In genomic region chr13:16020659-16021058, GRCm38 (mm10) we compare ENCODE assay signal across 8 mouse cellular contexts. TPM values are rescaled to one million over a fixed set of nuclear protein-coding genes. Genes with fewer than 3 reads are reported as not detected.
DNase-seq lines count a peak whose midpoint lies in the region; ATAC-seq lines count a peak whose summit lies in the region.

No protein-coding gene starts in this region.

- ATAC-seq in embryonic facial prominence, embryonic 11.5 days (replicated peaks; ENCODE audit: insufficient number of reproducible peaks, low FRiP score, low TSS enrichment, low read depth): no peak
- ATAC-seq in intestine, embryonic 15.5 days: peak; percentile 43; the same call in 1 of the 2 replicates
- ATAC-seq in megakaryocyte, adult 5-6 weeks (ENCODE audit: poor library complexity, severe bottlenecking): 0 out of 2 replicates have a peak, but pooled peaks have one; percentile 24

- no peak overlapping the region for H3K4me3 ChIP-seq in embryonic facial prominence, embryonic 11.5 days (ENCODE audit: low read depth, low read length)
- no peak overlapping the region for H3K4me3 ChIP-seq in intestine, embryonic 15.5 days (replicated peaks)

- H3K4me1 ChIP-seq in embryonic facial prominence, embryonic 11.5 days (ENCODE audit: control insufficient read depth, insufficient read depth, low read length): no peaks in the 10 kb centered on the region
- peaks cover 10% of the 10 kb centered on the region for H3K4me1 ChIP-seq in intestine, embryonic 15.5 days (replicated peaks)

- 5% methylated on average over 1 of the region's 1 CpGs for WGBS in embryonic facial prominence, embryonic 11.5 days
- 3% methylated on average over 1 of the region's 1 CpGs for WGBS in intestine, embryonic 15.5 days

- H3K9ac ChIP-seq in embryonic facial prominence, embryonic 11.5 days (replicated peaks; ENCODE audit: low read length): no peak overlapping the region
- H3K9ac ChIP-seq in intestine, embryonic 15.5 days: no peak overlapping the region

- DNase-seq in heart, adult 18-20 months: peak; percentile 14 to 64
- no peak for DNase-seq in heart, postnatal 25 days (ENCODE audit: low spot score)
- DNase-seq in 416B (ENCODE audit: low read depth) (peak; percentile 32), NIH3T3 (ENCODE audit: low read depth) (peak; percentile 81)
- DNase-seq in embryonic facial prominence, embryonic 11.5 days (ENCODE audit: low spot score): peak; percentile 82
- DNase-seq in thymus, postnatal 14 days: peak; percentile 69

- H3K4me2 ChIP-seq in embryonic facial prominence, embryonic 11.5 days (ENCODE audit: low read depth, low read length): no peak overlapping the region
- H3K4me2 ChIP-seq in intestine, embryonic 15.5 days (replicated peaks): no peak overlapping the region

- H3K36me3 ChIP-seq in embryonic facial prominence, embryonic 11.5 days (replicated peaks; ENCODE audit: control insufficient read depth, insufficient read depth, low read depth, low read length): no peaks in the 10 kb centered on the region
- no peaks in the 10 kb centered on the region for H3K36me3 ChIP-seq in intestine, embryonic 15.5 days

- intact Hi-C loops in heart, postnatal 25 days (cut with DNase I): no loop called here

- 0 out of 2 replicates have a peak, but pooled peaks cover 3% of the 10 kb centered on the region for H3K27me3 ChIP-seq in embryonic facial prominence, embryonic 11.5 days (ENCODE audit: control insufficient read depth, insufficient read depth, low read length)
- H3K27me3 ChIP-seq in intestine, embryonic 15.5 days (replicated peaks): peaks cover 6% of the 10 kb centered on the region; the same call in 1 of the 2 replicates

- H3K27ac ChIP-seq in embryonic facial prominence, embryonic 11.5 days (replicated peaks; ENCODE audit: low read depth, low read length): no peak overlapping the region
- H3K27ac ChIP-seq in intestine, embryonic 15.5 days: no peak overlapping the region

- no peaks in the 10 kb centered on the region for H3K9me3 ChIP-seq in embryonic facial prominence, embryonic 11.5 days (replicated peaks; ENCODE audit: control insufficient read depth, low read length)
- no peaks in the 10 kb centered on the region for H3K9me3 ChIP-seq in intestine, embryonic 15.5 days

RNA-seq across cellular contexts. Expression of gene Inhba, which starts 9.0 kb away (rescaled TPM):
- 1 to 10 TPM; 1.6 to 1.8 TPM for total RNA-seq in heart, adult 18-20 months (2021)
- total RNA-seq in heart, postnatal 25 days (2021): 1 to 10 TPM; 3.1 to 3.8 TPM
- polyA plus RNA-seq in embryonic facial prominence, embryonic 11.5 days (2014; fragmentation: Nextera tagmentation; extraction: Ambion mirVana): 4.4 and 4.5 TPM in 2 replicates
- 2.5 TPM in 2 replicates for polyA plus RNA-seq in intestine, embryonic 15.5 days (2015; fragmentation: Nextera tagmentation; extraction: Ambion mirVana)
- 6.1 and 9.2 TPM in 2 replicates for total RNA-seq in megakaryocyte, adult 5-6 weeks (2015)
- 2.6 and 5.4 TPM in 2 replicates for total RNA-seq in megakaryocyte, adult 5-6 weeks (2017)
